Mouse (Mus musculus): ENCODE data around the gene Apba2. TPM values are rescaled to one million over a fixed set of nuclear protein-coding genes. Genes with fewer than 3 reads are reported as not detected.

Apba2 gene
- total RNA-seq, 2 experiments from 2014 or later = 261 to 283 TPM

DNA sequence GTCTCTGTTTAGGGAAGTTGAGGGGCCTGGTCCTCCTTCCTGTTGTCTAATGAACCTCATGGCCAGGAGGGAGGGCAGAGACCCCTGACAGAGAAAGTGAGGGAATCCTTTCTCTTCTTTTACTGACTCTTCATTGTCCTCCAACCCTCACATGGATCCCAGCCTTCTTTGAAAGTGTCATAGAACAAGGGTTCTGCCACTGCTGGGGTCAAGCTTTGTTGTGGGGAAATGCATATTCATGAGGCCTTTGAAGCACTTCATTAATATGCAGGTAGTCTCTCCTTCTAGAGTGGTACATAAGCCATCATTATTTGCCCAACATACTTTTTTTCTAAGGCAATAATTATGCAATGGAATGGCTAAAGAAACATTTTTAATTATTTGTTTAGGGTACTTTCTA lies 133.0 kb downstream of the Apba2 start:
- Histone ChIP-seq H3K4me3 (no peak overlapping the region), H3K27ac (peak overlapping the region; percentile 70)
- DNase-seq (ENCODE audit: extremely low spot score in 1 of 2, low spot score in 2 of 2) = no peak
- no peak for TF ChIP-seq CTCF (IDR thresholded peaks at IDR 0.05)
- intact Hi-C loops (cut with DNase I) = loop anchor here (5.0 kb wide), 3 partner anchors 47 to 132 kb away; partner anchors contain the start of gene Apba2

DNA sequence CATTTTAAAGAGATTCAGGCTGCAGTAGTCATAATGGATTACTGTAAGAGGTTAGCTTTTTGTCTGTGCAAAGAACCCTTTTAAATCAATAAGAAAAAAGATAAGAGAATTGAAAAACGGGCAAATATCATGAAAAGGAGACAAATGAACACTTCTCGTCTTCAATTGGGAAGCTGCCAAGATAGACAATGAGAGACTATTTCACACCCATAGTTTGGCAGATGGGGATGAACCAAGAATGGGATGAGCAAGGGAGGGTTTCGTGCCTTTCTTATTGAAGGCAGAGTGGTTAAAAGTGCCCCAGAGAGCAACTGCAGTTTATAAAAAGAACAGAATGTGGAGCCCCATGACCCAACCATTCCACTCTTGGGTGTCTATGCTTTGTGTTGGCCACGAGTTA lies 137.4 kb downstream of the Apba2 start:
- no peak overlapping the region for H3K4me3 ChIP-seq
- TF ChIP-seq CTCF (IDR thresholded peaks at IDR 0.05) = no peak
- intact Hi-C loops (cut with DNase I) = no loop called here
- no peak for DNase-seq (ENCODE audit: extremely low spot score in 1 of 2, low spot score in 2 of 2)
- no peak overlapping the region for H3K27ac ChIP-seq

DNA sequence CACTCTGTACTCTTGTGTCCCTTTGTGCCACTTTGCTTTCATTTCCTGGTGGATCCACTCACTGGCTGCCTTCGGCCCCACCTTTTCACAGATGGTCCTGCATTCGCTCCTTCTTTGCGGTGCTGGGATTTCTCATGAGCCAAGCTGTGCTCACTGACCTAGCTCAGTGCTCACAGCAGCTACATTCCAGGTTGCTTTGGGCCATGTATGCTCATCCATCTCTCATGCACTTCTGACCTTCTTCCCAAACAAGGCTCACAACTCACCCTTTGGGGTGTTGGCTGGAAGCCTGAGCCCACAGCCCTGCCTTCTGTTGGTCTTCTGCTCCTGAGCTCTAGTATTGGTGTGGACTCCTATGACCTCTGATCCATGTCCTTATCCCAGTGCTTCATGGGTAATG lies 139.1 kb downstream of the Apba2 start:
- DNase-seq (ENCODE audit: extremely low spot score in 1 of 2, low spot score in 2 of 2) = no peak
- H3K27ac ChIP-seq = no peak overlapping the region
- intact Hi-C loops (cut with DNase I) = no loop called here

DNA sequence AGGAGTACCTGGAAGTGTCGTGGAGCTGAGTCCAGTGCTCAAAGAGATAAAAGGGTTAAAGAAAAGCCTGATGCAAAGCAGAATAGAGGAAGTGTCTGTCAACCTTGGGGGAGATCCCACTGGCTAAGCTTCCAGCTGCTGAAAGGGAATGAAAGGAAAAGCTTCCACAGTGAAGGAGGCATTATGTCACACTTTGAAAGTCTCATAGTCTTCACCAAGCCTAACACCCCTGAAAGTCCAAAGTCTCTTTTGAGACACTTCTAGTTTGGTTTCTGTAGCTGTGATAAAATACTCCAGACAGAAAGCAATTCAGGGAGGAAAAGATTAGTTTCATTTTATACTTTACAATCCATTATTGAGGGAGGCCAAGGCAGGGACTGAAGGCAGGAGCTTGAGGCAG lies 141.4 kb downstream of the Apba2 start:
- intact Hi-C loops (cut with DNase I) = no loop called here
- H3K27ac ChIP-seq = no peak overlapping the region
- no peak for DNase-seq (ENCODE audit: extremely low spot score in 1 of 2, low spot score in 2 of 2)
- TF ChIP-seq CTCF (IDR thresholded peaks at IDR 0.05) = no peak
- no peak overlapping the region for H3K4me3 ChIP-seq

More for the DNA sequence above, 139.1 kb downstream of the Apba2 start:
- no peak for TF ChIP-seq CTCF (IDR thresholded peaks at IDR 0.05)
- no peak overlapping the region for H3K4me3 ChIP-seq

DNA sequence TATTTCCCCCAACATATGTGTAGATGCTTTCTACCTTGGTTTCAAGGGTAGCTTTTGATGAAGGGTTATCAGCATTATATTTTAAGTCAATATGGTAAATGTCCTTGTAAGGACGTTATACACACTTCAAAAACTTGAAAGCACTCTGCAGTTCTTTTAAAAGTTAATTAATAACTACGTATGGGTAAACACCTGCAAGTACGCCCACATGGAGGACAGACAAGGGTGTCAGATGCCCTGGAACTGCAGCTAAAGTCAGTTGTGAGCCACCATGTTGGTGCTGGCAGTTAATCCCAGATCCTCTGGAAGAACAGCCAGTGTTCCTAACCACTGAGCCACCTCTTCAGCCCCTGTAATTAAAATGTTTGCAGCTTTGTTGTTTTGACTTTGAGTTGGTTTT lies 144.0 kb downstream of the Apba2 start:
- Histone ChIP-seq H3K4me3 (no peak overlapping the region), H3K27ac (no peak overlapping the region)
- no peak for DNase-seq (ENCODE audit: extremely low spot score in 1 of 2, low spot score in 2 of 2)
- intact Hi-C loops (cut with DNase I) = no loop called here
- TF ChIP-seq CTCF (IDR thresholded peaks at IDR 0.05) = no peak

DNA sequence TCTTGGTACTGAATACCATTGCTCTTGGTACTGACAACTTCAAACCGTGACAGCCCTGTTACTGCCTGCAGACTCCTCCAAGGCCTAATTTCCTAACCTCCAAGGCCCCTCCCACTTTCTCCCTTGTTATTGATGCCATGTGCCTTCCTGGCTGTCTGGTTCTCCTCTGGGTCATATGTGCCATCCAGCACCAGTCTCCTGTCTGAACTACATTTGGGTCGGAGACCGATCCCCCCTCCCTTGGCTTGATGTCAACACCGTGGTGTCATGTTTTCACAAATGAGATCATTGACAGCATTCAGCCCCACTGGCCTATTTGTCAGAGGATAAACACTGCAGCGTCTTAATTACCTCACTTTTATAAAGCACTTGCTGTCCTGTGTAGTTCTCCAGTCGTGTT lies 144.5 kb downstream of the Apba2 start:
- TF ChIP-seq CTCF (IDR thresholded peaks at IDR 0.05) = no peak
- intact Hi-C loops (cut with DNase I) = no loop called here
- DNase-seq (ENCODE audit: extremely low spot score in 1 of 2, low spot score in 2 of 2) = no peak
- no peak overlapping the region for H3K27ac ChIP-seq
- no peak overlapping the region for H3K4me3 ChIP-seq

DNA sequence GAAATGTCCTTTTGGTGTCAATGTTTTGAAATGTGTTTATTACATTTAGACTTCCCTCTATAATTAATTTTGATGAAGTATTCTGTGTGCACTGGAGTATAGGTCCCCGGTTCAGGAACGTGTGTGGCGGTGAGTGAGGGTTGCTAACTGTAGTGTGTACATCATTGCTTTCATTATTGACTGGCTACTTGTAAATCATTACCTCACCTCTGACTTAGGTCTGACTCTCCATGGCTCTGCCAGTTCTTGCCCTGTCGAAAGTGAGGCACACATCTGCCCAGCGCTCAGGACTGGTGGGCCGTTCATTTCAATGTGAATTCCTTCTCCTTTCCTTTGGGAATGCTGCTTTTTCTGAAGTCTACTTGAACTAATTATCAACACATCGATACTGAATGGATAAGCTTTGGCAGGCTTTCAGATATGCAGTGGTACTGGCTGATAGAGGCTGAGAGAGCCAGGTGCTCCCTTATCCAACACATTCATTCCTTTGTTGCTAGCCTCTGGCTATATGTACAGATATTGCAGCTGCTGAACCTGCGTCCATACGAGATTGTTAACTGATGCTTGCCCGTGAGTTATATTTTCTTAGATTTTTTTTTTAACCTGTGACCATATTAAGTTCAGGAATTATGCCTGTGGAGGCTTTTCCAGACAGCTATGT lies 147.6 kb downstream of the Apba2 start:
- intact Hi-C loops (cut with DNase I) = no loop called here
- Histone ChIP-seq H3K27ac (no peak overlapping the region), H3K4me3 (no peak overlapping the region)
- no peak for TF ChIP-seq CTCF (IDR thresholded peaks at IDR 0.05)
- no peak for DNase-seq (ENCODE audit: extremely low spot score in 1 of 2, low spot score in 2 of 2)

DNA sequence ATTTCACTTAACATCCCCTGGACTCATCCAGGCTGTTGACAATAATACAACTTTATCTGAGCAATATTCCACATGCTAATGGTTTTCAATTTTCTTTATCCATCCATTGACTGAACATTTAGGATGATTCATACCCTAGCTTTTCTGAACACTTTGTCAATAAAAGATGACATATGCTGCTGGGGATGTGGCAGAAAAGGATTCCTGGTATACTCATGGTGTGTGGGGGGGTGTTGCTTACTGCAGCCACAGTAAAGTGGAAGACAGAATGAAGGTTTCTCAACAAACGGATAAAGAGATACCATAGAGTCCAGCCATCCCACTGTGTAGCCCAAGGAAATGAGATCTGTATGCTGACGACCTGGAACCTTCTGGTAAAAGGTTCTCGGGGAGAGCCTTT lies 150.5 kb downstream of the Apba2 start:
- intact Hi-C loops (cut with DNase I) = no loop called here
- DNase-seq (ENCODE audit: extremely low spot score in 1 of 2, low spot score in 2 of 2) = no peak
- H3K4me3 ChIP-seq = no peak overlapping the region
- H3K27ac ChIP-seq = 0 out of 2 replicates have a peak overlapping the region, but pooled peaks have one; percentile 15
- TF ChIP-seq CTCF (IDR thresholded peaks at IDR 0.05) = no peak

DNA sequence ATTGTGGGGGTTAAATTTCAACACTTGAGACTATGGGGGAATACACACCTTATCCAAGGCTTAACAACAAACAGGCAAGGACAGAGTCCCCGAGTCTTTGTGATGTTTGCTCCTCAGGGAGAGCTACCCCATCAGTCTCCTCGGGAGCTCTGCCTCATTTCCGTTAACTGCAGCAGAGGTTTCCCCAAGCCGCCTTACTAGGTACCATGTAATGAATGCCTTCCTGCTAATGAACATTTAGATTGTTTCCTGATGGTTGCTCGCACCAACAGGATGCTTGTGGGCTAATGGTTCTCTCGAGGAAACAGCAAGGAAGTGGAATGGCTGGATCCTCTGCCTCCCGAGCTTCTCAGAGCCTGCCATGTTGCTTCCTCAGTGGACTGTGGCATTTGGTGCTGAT lies 155.3 kb downstream of the Apba2 start:
- H3K27ac ChIP-seq = no peak overlapping the region
- TF ChIP-seq CTCF (IDR thresholded peaks at IDR 0.05) = no peak
- intact Hi-C loops (cut with DNase I) = no loop called here
- no peak for DNase-seq (ENCODE audit: extremely low spot score in 1 of 2, low spot score in 2 of 2)
- H3K4me3 ChIP-seq = no peak overlapping the region

DNA sequence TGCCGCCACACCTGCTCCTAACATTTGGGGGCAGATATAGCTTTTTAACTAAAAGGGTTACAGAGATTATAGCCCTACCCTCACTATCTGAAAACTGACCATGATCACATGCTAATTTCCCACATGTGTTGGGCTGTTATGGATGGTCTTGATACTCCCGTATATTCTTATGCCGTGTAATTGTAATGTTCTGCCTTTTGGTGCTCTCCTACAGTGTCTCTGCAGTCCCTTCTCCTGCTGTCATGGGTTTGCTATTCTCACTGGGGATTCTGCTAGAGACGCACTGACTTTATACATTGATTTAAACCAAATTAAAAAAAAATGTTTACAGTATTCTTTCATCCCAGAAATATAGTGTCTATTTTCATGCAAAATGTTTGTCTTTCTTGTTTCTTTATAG lies 157.4 kb downstream of the Apba2 start:
- TF ChIP-seq CTCF (IDR thresholded peaks at IDR 0.05) = no peak
- H3K4me3 ChIP-seq = no peak overlapping the region
- H3K27ac ChIP-seq = no peak overlapping the region
- no peak for DNase-seq (ENCODE audit: extremely low spot score in 1 of 2, low spot score in 2 of 2)
- intact Hi-C loops (cut with DNase I) = no loop called here

DNA sequence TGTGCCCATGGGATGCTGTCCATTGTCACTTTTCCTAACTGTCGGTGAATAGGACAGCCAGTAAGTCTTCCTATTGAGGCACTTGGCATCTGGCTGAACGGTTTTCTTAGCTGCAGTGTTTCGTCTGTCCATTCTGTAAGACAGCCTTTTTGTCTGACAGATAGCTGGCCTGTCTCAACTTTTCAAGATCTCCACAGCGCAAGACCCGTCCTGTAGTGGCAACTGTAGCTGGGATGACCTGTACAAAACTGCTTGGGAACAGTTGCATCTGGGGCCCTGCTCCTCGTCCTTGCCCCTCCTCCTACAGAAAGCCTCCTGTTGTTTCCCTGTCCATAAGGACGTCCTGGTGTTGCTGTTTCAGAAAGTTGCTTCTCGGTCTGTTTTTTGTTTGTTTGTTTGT lies 157.8 kb downstream of the Apba2 start:
- TF ChIP-seq CTCF (IDR thresholded peaks at IDR 0.05) = no peak
- Histone ChIP-seq H3K4me3 (no peak overlapping the region), H3K27ac (no peak overlapping the region)
- intact Hi-C loops (cut with DNase I) = no loop called here
- DNase-seq (ENCODE audit: extremely low spot score in 1 of 2, low spot score in 2 of 2) = no peak

DNA sequence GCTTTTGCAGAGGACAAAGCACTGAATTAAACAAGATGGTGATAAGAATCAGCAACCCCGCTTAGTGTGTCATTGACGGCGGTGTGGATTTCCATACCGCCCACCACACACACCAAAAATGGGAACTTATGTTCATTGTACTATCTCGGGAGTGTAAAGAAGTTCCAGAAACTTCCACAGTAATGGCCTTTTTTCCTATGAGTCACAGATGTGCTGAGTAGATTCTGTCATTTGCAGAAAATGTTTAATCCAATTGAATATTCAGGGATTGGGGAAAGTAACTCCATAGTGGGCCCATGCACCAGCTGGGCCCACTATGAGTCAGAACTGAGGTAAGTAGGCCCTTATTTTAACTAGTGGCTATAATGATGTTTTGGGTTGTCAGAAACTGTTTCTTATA lies 161.0 kb downstream of the Apba2 start:
- intact Hi-C loops (cut with DNase I) = no loop called here
- TF ChIP-seq CTCF (IDR thresholded peaks at IDR 0.05) = no peak
- peak in 1 of 2 experiments; percentile 43 for DNase-seq (ENCODE audit: extremely low spot score in 1 of 2, low spot score in 2 of 2)
- Histone ChIP-seq H3K27ac (peak overlapping the region; percentile 29; the same call in 1 of the 2 replicates), H3K4me3 (no peak overlapping the region)

DNA sequence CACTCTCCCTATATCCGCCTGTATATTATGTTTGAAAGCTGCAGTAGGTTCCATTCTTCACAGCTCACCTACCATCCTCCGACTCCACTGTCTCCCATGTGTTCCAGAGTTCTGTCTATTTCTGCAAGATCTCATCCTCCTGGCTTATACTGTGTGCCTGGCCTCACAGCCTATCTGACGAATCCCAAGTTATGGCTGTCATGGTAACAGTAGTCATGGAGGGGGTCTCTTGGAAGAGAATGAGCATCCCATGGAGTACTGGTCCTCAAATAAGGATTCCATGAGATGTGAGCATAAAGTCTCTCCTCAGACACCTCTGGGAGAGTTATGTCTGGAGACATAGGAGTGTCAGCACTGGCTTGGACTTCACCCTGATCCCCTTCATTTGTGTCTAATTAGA lies 162.1 kb downstream of the Apba2 start:
- DNase-seq (ENCODE audit: extremely low spot score in 1 of 2, low spot score in 2 of 2) = no peak
- Histone ChIP-seq H3K27ac (no peak overlapping the region), H3K4me3 (no peak overlapping the region)
- intact Hi-C loops (cut with DNase I) = no loop called here
- TF ChIP-seq CTCF (IDR thresholded peaks at IDR 0.05) = no peak

Measured in left cerebral cortex, adult 2 months (tissue).